Mouse (Mus musculus) limb, embryonic 11.5 days (tissue): ENCODE measurements around the gene Slc7a1. TPM values are rescaled to one million over a fixed set of nuclear protein-coding genes. Genes with fewer than 3 reads are reported as not detected.

Experiments
- ATAC-seq: fragments of 200-750 bp; cut with Nextera tagmentation; 2 replicates; pipeline ENCODE4 v1.8.0; 2017; ENCODE audit warnings: low read depth; ENCODE audit not compliant: insufficient number of reproducible peaks, low FRiP score, low TSS enrichment
- DNase-seq: peaks from one replicate; pipeline ENCODE4 v3.0.0-alpha.2; 2015; ENCODE audit warnings: low spot score
- H3K27ac ChIP-seq: fragments of 300-500 bp; sonication (generic); replicated peaks from 2 replicates; pipeline ENCODE4 v1.5.1; 2014; ENCODE audit warnings: low read depth, mild to moderate bottlenecking, low read length
- H3K27me3 ChIP-seq: fragments of 300-500 bp; sonication (generic); 2 replicates; pipeline ENCODE4 v1.6.1; 2014; ENCODE audit warnings: mild to moderate bottlenecking, low read length, mixed read lengths; ENCODE audit not compliant: control insufficient read depth, insufficient read depth
- H3K36me3 ChIP-seq: fragments of 300-500 bp; sonication (generic); 2 replicates; pipeline ENCODE4 v1.6.1; 2014; ENCODE audit warnings: mild to moderate bottlenecking, low read length, moderate library complexity, mixed read lengths; ENCODE audit not compliant: control insufficient read depth, insufficient read depth
- H3K4me1 ChIP-seq: fragments of 300-500 bp; sonication (generic); 2 replicates; pipeline ENCODE4 v1.6.1; 2014; ENCODE audit warnings: low read length, mixed read lengths; ENCODE audit not compliant: control insufficient read depth, insufficient read depth
- H3K4me2 ChIP-seq: fragments of 300-500 bp; sonication (generic); 2 replicates; pipeline ENCODE4 v1.6.1; 2014; ENCODE audit warnings: low read depth, mild to moderate bottlenecking, moderate library complexity; ENCODE audit not compliant: severe bottlenecking
- H3K4me3 ChIP-seq: fragments of 300-500 bp; sonication (generic); 2 replicates; pipeline ENCODE4 v1.5.1; 2014; ENCODE audit warnings: low read depth, low read length
- H3K9ac ChIP-seq: fragments of 300-500 bp; sonication (generic); 2 replicates; pipeline ENCODE4 v1.6.1; 2014; ENCODE audit warnings: mild to moderate bottlenecking, low read length
- H3K9me3 ChIP-seq: fragments of 300-500 bp; sonication (generic); 2 replicates; pipeline ENCODE4 v1.6.1; 2016; ENCODE audit warnings: low read length; ENCODE audit not compliant: control insufficient read depth
- WGBS: fragments of 180-500 bp; shearing (Covaris S2); extraction: QIAGEN DNeasy Blood & Tissue Kit; methylation state at CpG from one replicate; pipeline ENCODE4 v1.1.7; 2014; 5-methylcytosine and 5-hydroxymethylcytosine counted together
- polyA plus RNA-seq: library from polyadenylated mRNA; unstranded; fragments of >200 nt; fragmentation: Nextera tagmentation; extraction: Ambion mirVana; gene quantifications from 2 replicates; pipeline ENCODE4 v1.2.1, GENCODE M21; 2014

Gene Slc7a1
- polyA plus RNA-seq, 1 experiment from 2014 or later, result 16.4 TPM

DNA sequence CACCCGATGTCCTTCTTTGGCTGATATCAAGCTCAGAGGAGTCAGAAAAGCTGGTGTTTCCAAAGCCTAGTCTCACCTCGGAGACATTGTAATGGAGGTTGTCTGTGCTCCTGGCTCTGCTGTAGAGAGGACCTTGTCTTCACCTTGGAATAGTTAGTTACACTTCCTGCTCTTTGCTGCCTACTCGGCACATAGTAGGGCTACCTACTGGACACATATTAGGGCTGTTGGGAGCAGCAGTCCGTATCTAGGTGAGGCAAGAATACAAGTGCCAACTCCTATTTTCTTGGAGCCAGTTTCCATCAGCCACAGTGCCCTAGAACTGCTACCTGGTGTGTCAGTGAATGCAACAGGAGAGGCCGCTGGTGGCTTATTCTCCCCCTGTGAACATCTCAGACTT lies 112.2 kb downstream of the Slc7a1 start:
- no peaks in the 10 kb centered on the region for H3K27me3 ChIP-seq
- no peaks in the 10 kb centered on the region for H3K36me3 ChIP-seq
- no peak for ATAC-seq

DNA sequence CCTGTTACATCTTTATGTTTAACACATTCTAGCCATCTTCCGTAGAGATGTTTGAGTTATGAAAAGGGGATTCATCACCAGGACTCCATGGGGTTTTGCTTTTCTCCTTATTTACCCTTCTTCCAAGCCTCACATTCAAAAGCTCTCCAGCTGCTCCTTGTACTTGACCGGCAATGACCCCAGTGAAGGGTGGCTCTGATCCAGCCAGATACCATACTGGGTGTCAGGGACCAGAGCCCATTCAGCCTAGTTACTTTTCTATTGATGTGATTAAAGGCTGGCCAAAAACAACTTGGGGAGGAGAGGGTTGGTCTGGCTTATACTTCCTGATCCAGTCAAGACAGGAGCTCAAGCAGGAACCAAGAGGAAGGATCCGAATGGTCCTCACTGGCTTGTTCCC lies 116.1 kb downstream of the Slc7a1 start:
- Histone ChIP-seq H3K27ac (no peak overlapping the region), H3K4me2 (no peak overlapping the region), H3K9me3 (no peaks in the 10 kb centered on the region), H3K4me3 (no peak overlapping the region), H3K9ac (no peak overlapping the region), H3K4me1 (no peaks in the 10 kb centered on the region), H3K36me3 (no peaks in the 10 kb centered on the region), H3K27me3 (no peaks in the 10 kb centered on the region)
- ATAC-seq, result no peak
- DNase-seq, result no peak
- 90% methylated on average over 3 of the region's 3 CpGs for WGBS

More for the DNA sequence above, 112.2 kb downstream of the Slc7a1 start:
- no peaks in the 10 kb centered on the region for H3K4me1 ChIP-seq
- no peak for DNase-seq
- no peak overlapping the region for H3K9ac ChIP-seq
- H3K9me3 ChIP-seq, result no peaks in the 10 kb centered on the region
- 88% methylated on average over 5 of the region's 5 CpGs for WGBS
- H3K4me3 ChIP-seq, result no peak overlapping the region
- no peak overlapping the region for H3K27ac ChIP-seq
- H3K4me2 ChIP-seq, result no peak overlapping the region

DNA sequence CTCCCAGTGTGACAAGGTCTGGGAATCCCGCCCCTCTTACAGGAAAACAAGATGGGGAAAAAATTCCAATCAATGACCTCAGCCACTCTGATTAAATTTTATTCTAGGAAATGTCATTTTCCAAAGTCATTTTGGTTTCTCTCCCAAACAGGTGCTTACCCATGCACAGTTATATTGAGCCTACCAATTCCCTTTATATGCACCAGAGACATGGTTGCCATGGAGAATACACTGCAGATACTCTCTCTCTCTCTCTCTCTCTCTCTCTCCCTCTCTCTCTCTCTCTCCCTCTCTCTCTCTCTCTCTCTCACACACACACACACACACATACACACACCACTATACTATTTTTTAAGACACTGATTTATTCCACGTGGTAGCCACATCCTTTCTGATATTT lies 116.5 kb downstream of the Slc7a1 start:
- Histone ChIP-seq H3K4me1 (no peaks in the 10 kb centered on the region), H3K27me3 (no peaks in the 10 kb centered on the region), H3K9ac (no peak overlapping the region), H3K4me2 (no peak overlapping the region), H3K9me3 (no peaks in the 10 kb centered on the region), H3K36me3 (no peaks in the 10 kb centered on the region), H3K27ac (no peak overlapping the region), H3K4me3 (no peak overlapping the region)
- 75% methylated on average over 2 of the region's 2 CpGs for WGBS
- DNase-seq, result no peak
- no peak for ATAC-seq

DNA sequence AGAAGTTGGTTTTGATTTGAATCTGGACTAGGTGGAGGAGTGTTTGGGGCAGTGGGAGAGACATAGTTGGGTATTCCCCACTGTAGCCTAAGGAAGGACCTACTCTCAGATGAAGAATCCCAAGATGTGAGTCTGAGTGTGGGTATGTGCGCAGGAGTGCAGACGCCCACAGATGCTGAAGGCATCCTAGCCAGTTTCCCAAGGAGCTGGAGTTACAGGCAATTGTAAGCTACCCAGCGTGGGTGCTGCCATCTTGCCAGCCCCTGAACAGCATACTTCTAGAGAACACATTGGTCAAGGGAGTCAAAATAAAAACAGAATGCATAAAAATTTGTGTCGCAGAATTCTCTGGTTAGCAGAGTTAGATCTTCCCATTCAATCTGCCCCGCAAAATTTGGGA lies 117.1 kb downstream of the Slc7a1 start:
- H3K4me3 ChIP-seq, result no peak overlapping the region
- WGBS, result 91% methylated on average over 5 of the region's 5 CpGs
- H3K4me2 ChIP-seq, result no peak overlapping the region
- DNase-seq, result no peak
- no peak overlapping the region for H3K27ac ChIP-seq
- H3K27me3 ChIP-seq, result no peaks in the 10 kb centered on the region
- no peak for ATAC-seq
- no peaks in the 10 kb centered on the region for H3K9me3 ChIP-seq
- H3K36me3 ChIP-seq, result no peaks in the 10 kb centered on the region
- no peak overlapping the region for H3K9ac ChIP-seq
- H3K4me1 ChIP-seq, result no peaks in the 10 kb centered on the region

DNA sequence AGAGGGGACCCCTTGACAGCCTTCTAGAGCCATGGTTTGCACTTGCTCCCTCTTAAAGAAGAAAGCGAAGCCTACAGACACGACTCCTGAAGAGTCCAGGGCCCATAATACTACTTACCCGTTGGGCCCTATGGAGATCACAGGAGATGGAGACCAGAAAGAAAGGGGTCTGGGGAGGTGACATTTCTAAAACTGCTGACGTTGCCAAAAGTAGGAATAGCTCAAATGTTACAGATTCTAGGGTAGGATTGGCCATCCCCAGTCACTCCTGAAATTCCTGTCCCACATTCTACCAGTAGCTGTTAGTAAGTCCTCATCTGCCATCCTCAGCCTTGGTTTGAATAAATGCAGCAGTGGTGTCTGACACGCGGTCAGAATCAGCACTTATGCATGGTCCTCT lies 117.6 kb downstream of the Slc7a1 start:
- DNase-seq (no peak), ATAC-seq (no peak)
- Histone ChIP-seq H3K27ac (no peak overlapping the region), H3K27me3 (no peaks in the 10 kb centered on the region), H3K36me3 (no peaks in the 10 kb centered on the region), H3K9ac (no peak overlapping the region), H3K4me1 (no peaks in the 10 kb centered on the region), H3K4me2 (no peak overlapping the region), H3K9me3 (no peaks in the 10 kb centered on the region), H3K4me3 (no peak overlapping the region)
- WGBS, result 85% methylated on average over 6 of the region's 6 CpGs

DNA sequence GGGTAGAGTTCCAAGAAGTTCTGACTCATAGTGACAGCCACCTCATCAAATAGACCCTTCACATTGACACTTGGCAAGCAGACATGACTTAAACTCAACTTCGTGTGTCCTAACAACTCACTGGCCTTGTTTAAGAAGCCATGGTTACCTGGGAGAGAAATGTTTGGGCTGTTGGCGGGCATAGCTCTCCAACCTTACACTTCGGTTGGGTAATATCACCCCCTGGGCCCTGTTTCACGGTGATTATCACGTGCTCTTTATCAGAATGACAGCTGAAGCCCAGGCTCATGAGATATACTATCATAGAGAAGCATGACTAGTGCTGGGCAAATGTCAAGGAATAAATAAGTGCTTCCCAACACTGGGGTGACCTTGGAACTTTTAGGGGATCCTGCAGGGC lies 119.4 kb downstream of the Slc7a1 start:
- H3K4me3 ChIP-seq, result no peak overlapping the region
- no peaks in the 10 kb centered on the region for H3K9me3 ChIP-seq
- no peaks in the 10 kb centered on the region for H3K27me3 ChIP-seq
- no peak overlapping the region for H3K4me2 ChIP-seq
- H3K9ac ChIP-seq, result no peak overlapping the region
- ATAC-seq (no peak), DNase-seq (no peak)
- WGBS, result 85% methylated on average over 5 of the region's 5 CpGs
- no peaks in the 10 kb centered on the region for H3K36me3 ChIP-seq
- no peaks in the 10 kb centered on the region for H3K4me1 ChIP-seq
- no peak overlapping the region for H3K27ac ChIP-seq

DNA sequence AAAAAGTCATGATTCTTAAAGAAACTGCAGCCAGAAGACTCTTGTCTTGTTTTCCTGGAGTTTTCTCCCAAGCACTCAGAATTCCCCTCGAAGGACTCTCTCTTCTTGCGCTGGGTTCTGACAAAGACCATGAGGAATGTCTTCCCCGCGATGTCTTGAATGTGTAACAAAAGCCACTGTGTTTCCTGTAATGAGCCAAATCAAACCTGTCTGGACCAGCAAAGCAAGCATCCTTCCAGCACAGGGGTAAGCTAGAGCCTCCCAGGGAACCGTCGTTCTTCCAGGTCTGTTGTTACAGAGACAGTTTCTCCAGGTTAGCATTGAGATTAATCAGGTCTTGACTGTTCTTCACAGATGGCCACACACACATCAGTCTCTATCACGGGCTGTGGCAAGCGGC lies 121.5 kb downstream of the Slc7a1 start:
- WGBS, result 88% methylated on average over 8 of the region's 8 CpGs
- Histone ChIP-seq H3K4me2 (no peak overlapping the region), H3K27ac (no peak overlapping the region)

More for the DNA sequence above, 121.5 kb downstream of the Slc7a1 start:
- H3K9ac ChIP-seq, result no peak overlapping the region
- no peak overlapping the region for H3K4me3 ChIP-seq
- no peaks in the 10 kb centered on the region for H3K4me1 ChIP-seq
- no peaks in the 10 kb centered on the region for H3K9me3 ChIP-seq
- no peaks in the 10 kb centered on the region for H3K36me3 ChIP-seq
- ATAC-seq, result no peak
- DNase-seq, result no peak
- no peaks in the 10 kb centered on the region for H3K27me3 ChIP-seq

Other genes with a start within 250 kb of the Slc7a1 start
- 50.6 and 51.3 TPM in 2 replicates for gene Ubl3, start 152.9 kb upstream of the Slc7a1 start, polyA plus RNA-seq